Mouse (Mus musculus): ENCODE measurements at regions not wholly inside any gene's neighbourhood (a gene's known extent, or its start where the extent isn't known, plus 50 kb on each side); places are given as distances from the start of the nearest gene placed in this dataset.

DNA sequence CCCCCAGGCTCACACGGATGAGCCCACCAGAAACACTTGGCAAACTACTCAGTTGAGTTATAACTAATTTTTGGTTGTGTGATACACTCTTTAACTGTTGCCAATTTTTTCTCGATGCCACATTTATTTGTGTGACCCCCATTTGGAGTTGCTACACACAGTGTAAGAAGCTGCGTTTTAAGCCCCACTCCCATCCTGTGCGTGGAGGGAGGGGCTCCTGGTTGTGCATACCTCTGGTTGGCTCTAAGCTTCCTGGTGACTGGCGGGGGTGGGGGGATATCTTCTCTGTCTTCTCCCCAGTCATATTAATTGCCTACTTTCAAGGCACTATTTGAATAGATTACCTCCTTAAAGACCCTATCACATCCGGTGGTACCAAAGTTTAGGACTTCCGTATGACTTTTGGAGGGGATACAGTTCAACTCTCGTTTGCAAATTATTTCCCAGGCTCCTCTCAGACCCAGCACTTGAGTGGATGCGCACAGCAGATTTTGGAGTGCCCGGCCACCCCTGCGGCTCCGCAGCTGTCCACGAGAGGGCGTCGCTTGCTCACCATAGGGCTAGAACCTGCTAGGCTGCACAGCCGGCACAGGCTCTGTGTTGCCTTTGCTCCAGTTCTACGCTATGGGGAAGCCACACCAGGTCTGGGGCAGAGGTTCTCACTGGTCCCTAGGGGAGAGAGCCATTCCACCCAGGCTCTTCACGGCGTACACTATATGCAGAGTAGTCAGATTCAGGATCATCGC is 66.5 kb upstream of the Sept5 start:
- no peak for TF ChIP-seq POLR2A (IDR thresholded peaks at IDR 0.05; ENCODE audit: borderline replicate concordance, low read depth, low read length)
- peak; percentile 66 for TF ChIP-seq CTCF (IDR thresholded peaks at IDR 0.05; ENCODE audit: low read depth, low read length)

All from bone marrow macrophage, adult 2 months (primary cell).